Mouse (Mus musculus): ENCODE measurements around the gene Jag2.

Jag2 gene

DNA sequence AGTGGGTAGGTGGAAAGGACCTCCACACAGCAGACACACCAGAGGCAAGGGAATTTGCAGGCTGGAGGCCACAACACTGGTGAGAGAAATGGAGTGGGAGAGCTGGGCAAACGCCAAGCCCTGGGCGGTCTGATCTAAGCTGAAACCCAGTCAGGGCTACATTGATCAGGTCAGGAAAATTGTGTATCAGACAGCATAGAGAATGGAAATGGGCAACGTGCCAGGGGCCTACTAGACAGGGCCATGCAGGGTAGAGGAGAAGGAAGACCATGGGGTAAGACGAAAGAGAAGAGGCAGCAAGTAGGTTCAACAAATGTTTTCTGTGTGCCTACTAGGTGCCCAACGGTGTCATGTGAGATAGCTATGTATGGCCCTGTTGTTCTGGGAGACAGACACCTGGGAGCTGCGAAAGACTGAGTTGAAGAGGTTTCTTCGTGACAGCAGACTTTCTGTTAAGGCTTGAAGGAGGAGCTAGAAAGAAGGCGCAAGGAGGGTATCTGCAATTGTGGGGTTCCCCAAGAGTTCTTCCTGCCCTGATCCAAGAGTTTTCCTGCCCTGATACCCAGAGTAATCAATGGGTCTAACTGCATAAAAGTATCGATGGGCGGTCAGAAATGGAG is 11.7 kb upstream of the Jag2 start:
- DNase-seq (ENCODE audit: low spot score in 2 of 2): no peak

DNA sequence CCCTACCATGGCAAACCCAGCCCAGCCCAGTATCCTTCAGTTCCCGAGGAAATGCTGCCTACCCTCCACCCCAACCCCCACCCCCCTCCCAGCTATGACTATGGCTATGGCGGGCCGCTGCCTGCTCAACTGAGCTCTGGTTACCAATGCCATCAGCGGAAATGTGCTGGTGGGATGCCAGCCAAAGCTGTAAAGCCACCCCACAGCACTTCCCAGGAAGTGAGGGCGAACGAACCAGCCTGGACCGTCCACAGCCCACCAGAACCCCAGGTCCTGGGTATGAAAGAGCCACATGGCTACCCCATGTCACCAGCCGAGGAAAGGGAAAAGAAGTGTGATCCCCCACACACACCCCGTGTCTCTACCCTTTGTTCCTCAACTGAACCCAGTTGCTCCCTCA is 11.1 kb upstream of the Jag2 start:
- DNase-seq (ENCODE audit: low spot score in 2 of 2): no peak

DNA sequence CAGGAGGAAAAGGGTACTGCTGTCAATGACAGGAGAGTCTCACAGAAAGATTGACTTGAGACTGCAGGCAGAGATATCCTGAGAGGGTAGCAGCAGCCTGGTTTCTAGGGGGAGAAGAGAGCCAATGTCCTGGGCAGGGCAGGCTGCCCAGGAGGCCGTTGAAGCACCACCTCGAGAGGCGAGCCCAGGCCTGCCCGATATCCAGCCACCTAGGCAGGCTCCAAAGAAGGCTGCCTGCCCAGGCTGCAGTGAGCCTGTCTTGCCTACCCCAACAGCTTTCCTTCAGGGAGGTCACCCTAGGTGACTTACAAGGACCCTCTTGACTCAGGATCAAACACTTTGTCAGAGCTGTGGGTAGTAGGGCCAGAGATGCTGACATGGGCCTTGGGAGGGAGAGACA is 10.7 kb upstream of the Jag2 start:
- DNase-seq (ENCODE audit: low spot score in 2 of 2): no peak

DNA sequence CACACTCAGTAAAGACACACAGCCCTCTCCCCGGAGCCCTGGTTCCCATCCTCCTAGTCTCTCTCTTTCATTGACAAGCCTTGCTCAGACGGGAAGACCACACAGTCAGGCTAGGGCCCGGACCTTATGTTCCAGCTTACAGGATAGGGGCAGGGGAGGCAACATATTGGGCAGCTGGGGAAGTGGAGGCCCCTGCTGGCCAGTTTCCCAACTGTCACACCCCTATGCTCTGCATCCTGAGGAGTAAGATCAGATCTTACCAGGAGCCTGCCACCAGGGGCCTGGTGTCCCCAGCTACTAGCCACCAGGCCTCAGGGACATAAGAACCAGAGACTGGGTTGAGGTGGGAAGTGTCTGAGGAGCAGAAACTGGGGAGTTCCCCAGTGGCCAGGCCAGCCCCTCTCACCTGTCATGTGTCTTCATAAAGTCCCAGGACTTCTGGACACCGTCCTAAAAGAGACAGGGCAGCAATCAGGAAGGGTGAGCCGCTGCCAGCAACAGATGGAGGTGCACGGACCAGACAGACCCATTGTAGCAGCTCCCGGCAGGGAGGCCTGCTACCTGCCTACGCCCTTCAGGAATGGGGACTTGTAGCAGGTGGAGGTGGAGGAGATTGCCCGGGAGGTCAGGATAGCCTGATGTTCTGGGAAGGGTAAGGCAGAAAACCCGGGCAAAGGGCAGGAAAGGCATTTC is 9.4 kb upstream of the Jag2 start:
- DNase-seq (ENCODE audit: low spot score in 2 of 2): no peak

DNA sequence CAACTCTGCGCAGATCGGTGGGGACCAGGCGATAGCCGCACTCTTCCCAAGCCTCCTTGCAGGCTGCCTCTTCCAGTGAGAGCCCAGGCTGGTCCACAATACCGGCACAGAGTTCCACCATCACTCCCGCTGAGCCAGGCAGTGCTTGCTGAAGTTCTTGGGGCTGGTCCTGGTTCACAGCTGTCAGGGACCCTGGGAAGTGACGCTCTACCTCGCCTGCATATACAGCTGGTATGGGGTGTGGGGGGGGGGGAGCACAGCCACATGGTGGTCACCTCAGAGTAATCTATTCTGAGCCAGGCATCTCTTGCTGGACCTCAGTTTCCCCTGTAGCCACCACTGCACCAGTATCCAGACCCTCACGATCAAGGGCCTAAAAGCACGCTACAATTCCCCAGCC is 8.8 kb upstream of the Jag2 start:
- no peak for DNase-seq (ENCODE audit: low spot score in 2 of 2)

DNA sequence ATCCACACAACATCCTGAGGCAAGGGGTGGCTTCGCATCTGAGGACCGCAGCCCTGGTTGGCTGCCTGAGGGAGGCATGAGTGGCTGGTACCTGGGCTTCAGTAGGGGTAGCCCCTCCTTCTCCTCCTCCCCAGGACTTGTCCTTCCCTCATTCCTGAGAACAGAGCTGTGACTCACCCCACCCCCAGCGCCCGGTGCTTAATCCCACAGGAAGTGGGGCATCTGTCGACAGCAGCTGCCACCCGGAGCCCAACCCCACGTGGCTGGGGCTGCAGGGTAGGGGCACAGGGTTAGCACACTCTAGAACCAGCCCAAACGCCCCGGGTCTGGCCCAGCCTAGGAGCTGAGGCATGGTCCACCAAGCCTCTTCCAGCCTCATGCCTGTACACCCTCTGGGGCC is 8.3 kb upstream of the Jag2 start:
- DNase-seq (ENCODE audit: low spot score in 2 of 2): no peak

DNA sequence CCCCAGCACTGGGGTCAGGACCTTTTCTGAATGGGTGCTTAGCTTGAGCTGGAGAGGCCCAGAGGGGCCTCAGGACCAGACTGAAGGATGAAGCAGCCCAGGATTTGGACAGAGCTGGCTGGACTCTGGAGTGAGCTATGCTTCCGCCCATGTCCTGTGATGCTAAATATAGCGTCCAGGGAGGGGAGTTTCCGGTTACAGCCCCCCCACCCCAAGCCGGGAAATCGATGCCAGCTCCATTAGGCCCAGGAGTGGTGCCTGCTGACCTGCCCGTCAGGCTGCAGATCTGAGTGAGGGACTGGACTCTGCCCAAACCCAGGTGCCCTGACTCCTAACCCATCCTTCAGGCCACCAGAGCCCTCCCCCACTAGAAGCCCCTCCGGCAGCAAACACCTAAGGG is 3.1 kb upstream of the Jag2 start:
- no peak for DNase-seq (ENCODE audit: low spot score in 2 of 2)

DNA sequence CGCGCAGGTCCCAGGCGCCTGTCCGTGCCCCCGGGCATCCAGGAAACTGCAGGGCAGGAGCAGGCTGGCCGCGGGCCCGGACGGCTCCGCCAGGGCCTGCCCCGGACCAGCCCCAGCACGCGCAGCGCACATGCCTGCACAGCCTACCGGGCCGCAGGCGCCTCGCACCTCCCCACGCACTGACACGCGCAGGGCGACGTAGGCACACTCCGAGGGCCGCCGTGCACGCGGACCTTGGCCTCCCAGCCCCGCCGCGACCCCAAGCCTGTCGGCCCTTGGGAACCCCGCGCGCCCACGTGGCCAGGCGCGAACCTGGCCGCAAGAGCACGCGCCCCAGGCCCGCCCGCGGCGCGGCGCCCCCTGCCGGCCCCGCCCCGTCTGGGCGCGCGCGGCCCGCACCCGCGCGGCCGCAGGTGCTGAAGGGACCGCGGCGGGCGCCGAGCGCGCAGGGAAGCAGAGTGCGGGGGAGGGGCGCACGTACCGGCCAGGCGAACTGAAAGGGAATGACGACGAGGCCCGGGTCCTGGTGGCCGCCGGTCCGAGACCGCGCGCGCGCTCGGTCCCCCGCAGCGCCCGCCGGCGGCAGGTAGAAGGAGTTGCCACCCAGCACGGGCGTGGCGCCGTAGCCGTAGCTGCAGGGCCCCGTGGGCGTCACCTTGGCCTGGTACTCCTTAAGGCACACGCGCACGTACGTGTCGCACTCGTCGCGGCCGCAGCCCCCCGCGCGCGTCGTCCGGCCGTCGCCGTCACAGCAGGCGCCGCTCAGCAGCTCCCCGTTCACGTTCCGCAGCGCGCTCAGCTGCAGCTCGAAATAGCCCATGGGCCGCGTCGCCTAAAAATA is 955 bp downstream of the Jag2 start:
- DNase-seq (ENCODE audit: low spot score in 2 of 2): peak; percentile 73 to 83

DNA sequence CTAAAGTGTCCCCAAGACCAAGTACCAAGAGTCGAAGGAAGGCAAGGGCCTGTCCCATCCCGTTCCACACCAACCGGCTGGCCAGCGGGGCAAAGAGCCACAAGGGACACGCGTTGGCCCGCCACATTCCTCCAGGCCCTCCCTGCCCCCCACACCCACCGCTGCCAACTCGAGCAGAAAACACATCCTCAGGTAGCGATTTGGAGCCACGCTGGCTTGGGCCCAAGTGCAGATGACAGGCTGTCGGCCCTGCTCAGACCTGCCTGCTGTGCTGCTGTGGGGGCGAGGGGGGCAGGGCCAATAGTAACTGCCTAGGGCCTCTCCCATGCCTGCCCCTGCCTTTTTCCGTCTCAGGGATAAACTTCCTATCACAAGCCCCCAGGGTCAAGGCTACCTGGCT is 2.3 kb downstream of the Jag2 start:
- DNase-seq (ENCODE audit: low spot score in 2 of 2): peak; percentile 59 to 60

DNA sequence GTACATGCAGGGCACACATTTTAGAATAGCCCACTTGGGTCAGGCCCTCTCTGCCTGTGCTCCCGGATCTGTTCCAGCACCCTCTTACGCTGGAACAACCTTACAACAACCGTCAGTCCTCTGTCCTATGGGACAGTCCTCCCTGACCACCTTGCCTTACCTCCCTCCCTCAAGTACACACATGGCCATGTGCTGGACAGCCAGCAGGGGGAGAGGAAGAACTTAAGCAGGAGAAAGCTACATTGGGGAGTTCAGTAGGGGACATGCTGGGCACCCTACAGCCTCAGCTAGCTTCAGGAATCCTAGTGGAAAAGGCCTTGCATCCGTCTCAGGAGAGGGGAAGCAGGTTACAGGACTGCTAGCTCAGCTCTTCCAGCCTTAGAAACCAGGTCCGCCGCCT is 3.6 kb downstream of the Jag2 start:
- no peak for DNase-seq (ENCODE audit: low spot score in 2 of 2)

DNA sequence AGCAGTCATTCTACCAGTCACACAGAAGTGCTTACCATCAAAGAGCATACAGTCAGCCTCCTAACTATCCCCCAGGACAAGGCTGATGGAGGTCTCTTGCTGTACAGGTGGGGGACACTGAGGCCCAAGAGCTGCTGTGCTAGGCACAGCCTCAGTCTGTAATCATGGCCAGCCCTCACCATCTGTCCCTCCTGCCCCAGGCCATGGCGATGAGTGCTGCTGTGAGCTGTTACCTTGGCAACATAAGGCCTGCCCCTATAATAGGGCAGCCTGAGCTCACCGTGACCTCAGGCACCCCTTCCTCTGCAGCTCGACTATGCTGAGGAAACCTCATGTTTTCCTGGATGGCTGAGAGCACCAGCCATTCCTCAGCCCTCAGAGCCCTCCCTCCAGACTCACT is 7.0 kb downstream of the Jag2 start:
- DNase-seq (ENCODE audit: low spot score in 2 of 2): no peak

DNA sequence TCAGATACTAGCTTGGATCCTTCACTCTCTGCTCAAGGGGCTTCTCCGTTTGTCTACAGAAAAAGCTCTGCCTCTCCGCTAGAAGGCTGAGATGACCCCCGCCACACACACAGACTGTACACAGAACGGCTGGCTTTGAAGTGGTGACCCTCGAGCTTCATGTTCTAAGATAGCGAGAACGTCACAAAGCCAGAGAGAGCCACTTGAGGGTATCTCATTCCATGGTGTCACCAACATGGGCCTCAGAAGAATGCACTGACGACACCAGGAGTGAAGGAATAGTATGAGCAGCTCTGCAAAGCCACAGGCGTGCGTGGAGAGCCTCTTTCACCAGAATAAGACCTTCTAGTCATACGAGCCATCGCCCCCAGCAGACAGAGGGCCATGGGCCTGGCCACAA is 8.1 kb downstream of the Jag2 start:
- DNase-seq (ENCODE audit: low spot score in 2 of 2): no peak

DNA sequence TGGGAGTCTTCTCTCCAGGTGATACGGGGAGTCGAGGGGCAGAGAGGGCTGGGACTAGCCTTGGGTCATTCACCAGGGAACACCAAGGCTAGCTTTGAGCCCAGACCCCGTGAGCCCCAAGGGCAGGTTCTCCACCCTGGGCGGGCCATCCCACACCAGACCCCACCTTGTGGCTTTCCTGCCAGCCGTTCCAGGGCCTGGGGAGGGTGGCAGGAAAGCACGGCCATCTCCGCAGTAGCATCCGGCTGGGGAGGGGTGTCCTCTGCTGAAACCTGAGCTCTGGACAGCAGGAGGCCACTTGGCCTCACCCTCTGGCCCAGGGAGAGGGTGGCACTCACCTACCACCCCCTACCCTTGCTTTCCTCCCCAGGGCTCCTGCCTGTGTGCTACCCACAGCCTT is 11.7 kb downstream of the Jag2 start:
- DNase-seq (ENCODE audit: low spot score in 2 of 2): no peak

DNA sequence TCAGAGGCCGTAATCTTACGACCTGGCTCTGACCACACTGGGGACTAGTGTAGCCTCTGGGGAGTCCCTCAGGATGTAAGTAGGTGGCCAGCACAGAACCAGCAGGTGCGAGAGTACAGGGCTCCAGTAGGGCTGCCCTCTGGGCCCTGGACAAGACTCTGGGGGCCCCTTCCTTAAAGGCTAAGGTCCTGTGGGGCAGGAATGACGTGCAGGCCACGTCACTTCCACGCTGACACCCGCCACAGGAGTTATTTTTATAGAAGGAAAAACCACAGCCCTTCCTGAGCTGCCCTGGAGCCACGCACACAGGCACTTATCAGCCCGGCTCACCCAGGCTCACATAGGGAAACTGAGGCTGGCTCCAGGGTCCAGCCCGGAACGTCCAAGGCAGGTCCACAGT is 12.1 kb downstream of the Jag2 start:
- DNase-seq (ENCODE audit: low spot score in 2 of 2): no peak

DNA sequence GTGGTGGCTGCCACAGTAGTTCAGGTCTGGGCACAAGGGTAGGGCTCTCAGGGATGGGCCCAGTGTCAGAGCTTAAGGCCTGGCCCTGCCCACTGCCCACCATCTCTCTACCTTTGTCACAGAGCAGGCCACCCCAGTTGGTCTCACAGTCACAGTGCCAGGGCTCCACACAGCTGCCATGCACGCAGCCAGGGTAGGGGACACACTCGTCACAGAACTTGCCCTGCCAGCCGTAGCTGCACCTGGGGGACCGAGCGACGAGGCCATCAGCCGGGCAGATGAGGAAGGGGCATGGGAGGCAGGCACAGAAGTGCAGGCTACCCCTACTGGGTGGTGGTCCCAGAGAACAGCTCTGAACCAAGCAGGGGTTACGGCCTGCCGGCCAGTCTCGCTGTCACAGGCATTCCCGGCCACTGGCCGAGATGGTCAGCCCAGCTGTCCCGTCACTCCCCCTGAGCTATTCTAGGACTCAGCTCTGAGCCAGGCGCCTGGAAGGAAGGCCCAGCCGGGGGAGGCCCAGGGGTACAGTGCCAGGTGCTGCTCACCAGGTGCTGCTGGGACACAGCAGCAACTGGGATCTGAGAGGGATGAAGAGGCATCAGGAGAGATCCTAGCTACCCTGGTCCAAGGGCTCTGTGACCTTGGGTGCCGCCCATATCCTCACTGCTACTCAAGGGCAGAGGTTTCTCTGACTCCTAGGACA is 12.7 kb downstream of the Jag2 start:
- no peak for DNase-seq (ENCODE audit: low spot score in 2 of 2)

DNA sequence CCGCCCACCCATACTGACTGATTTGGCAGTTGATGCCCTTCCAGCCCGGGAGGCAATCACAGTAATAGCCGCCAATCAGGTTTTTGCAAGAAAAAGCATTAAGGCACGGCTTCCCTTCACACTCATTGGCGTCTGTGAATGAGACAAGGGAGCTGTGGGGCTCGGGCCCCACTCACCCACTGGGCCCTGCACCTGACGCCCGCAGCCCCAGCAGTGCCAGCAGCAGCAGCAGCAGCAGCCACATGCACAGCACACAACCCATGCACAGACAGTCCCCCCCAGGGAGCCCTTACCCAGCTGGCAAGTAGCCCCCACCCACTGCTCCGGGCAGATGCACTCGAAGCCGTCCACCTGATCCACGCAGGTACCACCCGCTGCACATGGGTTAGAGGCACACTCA is 14.0 kb downstream of the Jag2 start:
- no peak for DNase-seq (ENCODE audit: low spot score in 2 of 2)

DNA sequence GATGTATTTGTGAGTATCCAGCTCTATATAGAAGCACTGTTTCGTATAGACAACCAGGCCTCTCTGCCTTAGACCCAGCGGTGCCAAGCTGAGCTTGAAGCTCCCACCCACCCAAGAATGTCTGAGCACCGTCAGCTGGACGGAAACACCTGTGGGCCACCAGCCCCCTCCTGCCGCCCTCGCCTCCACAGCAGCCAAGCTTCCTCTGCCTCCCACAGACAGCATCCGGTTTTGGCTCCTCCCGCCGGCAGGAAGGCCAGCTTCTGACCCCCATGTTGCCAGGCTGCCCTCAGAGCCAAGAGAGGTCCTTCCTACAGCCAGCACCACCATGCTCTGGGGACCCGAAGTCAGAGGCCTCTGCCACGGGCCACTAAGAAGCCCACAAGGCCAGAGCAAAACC is 15.0 kb downstream of the Jag2 start:
- DNase-seq (ENCODE audit: low spot score in 2 of 2): no peak

DNA sequence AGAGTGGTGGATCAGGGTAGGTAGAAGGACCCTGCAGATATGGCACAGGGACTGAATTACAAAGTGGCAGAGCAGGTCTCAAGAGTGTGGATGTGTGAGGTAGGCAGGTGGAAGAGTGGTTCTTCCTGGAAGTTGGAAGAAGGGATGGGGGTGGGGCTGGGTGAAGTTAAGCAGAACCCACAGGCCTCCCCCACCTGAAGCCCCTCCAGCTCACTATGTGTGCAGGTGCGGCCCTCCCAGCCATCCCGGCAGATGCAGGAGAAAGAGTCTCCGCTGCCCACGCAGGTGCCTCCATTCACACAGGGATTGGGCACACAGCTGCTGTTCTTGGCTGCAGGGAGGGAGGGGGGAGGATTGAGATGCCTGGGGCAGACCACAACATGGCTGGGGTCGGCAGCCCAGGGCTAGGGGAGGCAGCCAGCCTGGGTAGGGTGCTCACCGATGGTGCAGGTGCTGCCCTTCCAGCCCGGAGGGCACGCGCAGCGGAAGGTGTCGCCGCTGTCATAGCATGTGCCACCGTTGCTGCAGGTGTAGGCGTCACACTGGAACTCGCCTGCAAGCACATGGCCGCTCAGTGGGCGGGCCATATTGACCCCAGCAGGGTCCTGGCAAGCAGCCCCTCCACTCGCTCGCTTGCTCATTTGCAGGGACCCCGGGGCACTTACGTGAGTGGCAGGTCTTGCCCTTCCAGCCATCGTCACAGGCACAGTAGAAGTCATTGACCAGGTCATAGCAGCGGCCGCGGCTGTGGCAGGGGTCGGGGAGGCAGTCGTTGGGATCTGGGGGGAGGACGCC is 16.4 kb downstream of the Jag2 start:
- DNase-seq (ENCODE audit: low spot score in 2 of 2): no peak

DNA sequence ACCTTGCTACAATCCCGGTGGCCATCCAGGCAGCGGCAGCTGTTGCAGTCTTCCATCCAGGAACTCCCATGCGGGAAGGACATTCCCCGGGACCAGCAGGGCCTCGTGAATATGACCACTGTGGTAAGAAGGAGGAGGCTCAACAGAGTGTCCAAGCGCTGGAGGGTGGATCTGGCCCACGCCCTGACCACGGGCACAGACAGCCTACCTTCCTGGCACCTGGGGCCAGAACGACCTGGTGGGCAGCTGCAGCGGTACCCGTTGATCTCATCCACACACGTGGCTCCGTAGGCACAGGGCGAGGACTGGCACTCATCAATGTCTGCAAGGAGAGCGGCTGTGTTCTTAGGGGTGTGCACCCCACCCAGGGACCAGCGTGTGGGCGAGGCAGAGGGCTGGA is 17.9 kb downstream of the Jag2 start:
- DNase-seq (ENCODE audit: low spot score in 2 of 2): no peak

DNA sequence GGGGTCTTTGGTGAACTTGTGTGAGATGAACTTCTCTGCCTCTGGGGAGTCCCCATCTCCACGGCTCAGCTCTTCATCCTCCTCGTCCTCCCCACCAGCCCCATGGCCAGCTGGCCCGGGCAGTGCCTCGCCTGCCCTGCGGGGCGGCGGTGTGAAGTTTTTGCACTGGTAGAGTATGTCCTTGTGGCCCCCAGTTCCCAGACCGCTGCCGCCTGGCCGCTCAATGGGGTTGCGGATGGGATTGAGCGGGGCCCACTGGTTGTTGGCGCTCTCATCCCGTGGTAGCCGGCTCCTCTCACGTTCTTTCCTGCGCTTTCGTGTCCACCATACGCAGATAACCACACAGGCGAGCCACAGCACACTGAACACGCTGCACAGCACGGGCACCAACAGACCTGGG is 20.6 kb downstream of the Jag2 start:
- no peak for DNase-seq (ENCODE audit: low spot score in 2 of 2)

DNA sequence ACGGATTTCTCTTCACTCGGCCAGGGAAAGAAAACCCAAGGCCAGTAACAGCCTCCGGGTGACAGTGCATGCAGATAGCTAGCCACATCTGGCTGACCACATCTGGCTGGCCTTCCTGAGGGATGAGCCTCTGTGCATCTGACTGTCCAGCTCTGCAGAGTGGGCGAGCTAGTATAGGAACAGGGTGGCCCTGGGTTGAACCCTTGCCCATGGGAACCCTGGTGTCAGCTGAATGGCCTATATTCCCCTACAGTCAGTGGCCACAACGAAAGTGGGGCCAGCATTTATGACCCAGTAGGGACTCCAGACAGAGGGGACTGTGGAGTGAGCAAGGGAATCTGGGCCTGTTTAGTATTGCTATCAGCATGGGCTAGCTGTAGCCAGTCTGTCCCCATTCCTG is 24.6 kb downstream of the Jag2 start:
- DNase-seq (ENCODE audit: low spot score in 2 of 2): no peak

DNA sequence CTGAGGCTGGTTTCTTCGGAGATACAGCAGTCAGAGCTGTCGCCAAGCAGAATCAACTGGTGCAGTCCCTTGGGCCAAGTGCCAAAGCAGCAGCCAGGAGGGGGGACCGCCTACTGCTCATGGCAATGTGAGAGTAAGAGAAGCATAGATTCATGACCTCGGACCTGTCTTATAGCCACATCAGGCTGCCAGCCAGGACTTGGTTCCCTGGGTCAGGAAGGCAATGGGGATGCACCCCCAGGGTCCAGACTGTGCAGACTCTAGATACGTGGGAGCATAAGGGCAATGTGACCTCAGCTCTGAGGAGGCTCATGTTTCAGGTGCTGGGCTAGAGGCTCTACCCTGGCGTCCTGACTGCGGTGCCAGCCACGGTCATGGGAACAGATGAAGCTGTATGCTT is 25.6 kb downstream of the Jag2 start:
- DNase-seq (ENCODE audit: low spot score in 2 of 2): peak in 1 of 2 experiments; percentile 48

Data from right cerebral cortex, postnatal 10 days (tissue).